In the genomic region with DNA sequence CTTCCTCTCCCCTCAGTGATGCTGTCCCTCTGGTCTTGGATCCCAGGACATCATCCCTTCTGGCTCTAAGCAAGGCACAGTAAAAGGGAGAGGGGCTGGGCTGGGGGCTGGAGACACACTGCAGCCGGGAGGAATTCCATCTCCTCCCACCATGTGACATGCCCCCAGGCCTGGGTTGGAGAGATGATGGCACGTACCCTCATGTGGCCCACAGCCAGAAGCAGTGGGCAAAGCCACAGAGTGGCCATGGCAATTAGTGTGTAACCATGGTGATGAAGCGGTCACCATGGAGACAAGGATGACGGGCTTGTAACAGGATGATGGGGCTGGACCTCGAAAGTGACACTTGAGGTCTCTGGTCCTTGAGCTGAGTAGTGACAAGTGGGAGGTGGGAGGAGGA, we compare ENCODE assay signal across 10 mouse cellular contexts. TPM values are rescaled to one million over a fixed set of nuclear protein-coding genes. Genes with fewer than 3 reads are reported as not detected.
A peak's percentile ranks its signal among the peaks of the same experiment; 100 is the strongest.
DNase-seq lines count a peak whose midpoint lies in the region; ATAC-seq and TF ChIP-seq lines count a peak whose summit lies in the region.
"Had no signal": no experiment of that assay in that cellular context is flagged by ENCODE, and none has a peak within 500 bp of the region (broad histone marks: within the 10 kb centered on the region; RNA-seq: fewer than 3 reads in every experiment).

No protein-coding gene starts in this region.

- H3K4me3 ChIP-seq in forebrain, postnatal 0 days (ENCODE audit: low read depth, low read length) = no peak overlapping the region
- no peak overlapping the region for H3K4me3 ChIP-seq in neural tube, embryonic 12.5 days
- H3K4me3 ChIP-seq: lung, embryonic 15.5 days had no signal

- TF ChIP-seq CTCF in forebrain, postnatal 0 days (IDR thresholded peaks at IDR 0.05; ENCODE audit: low read depth) = no peak

- 20% methylated on average over 5 of the region's 5 CpGs for WGBS in forebrain, postnatal 0 days
- WGBS in neural tube, embryonic 12.5 days = 30% methylated on average over 5 of the region's 5 CpGs

- no peaks in the 10 kb centered on the region for H3K27me3 ChIP-seq in forebrain, postnatal 0 days (ENCODE audit: insufficient read depth, low read length)
- no peaks in the 10 kb centered on the region for H3K27me3 ChIP-seq in neural tube, embryonic 12.5 days (replicated peaks)
- H3K27me3 ChIP-seq: lung, embryonic 15.5 days; Patski had no signal

- H3K9ac ChIP-seq in forebrain, postnatal 0 days = no peak overlapping the region
- H3K9ac ChIP-seq in neural tube, embryonic 12.5 days = no peak overlapping the region
- H3K9ac ChIP-seq: lung, embryonic 15.5 days had no signal

- 0 out of 2 replicates have a peak overlapping the region, but pooled peaks have one; percentile 21 for H3K27ac ChIP-seq in forebrain, postnatal 0 days (ENCODE audit: low read depth, low read length)
- no peak overlapping the region for H3K27ac ChIP-seq in neural tube, embryonic 12.5 days
- H3K27ac ChIP-seq: lung, embryonic 15.5 days had no signal

- peak; percentile 45 to 75 for DNase-seq in left cerebral cortex, postnatal 10 days (ENCODE audit: extremely low spot score in 1 of 2, low spot score in 2 of 2)
- DNase-seq in left cerebral cortex, postnatal 25 days (ENCODE audit: low spot score in 2 of 2) = no peak
- DNase-seq in embryo, embryonic 10.5 days (ENCODE audit: low spot score) = peak; percentile 52
- DNase-seq in forebrain, postnatal 0 days = peak; percentile 68
- no peak for DNase-seq in frontal cortex, postnatal 25 days (ENCODE audit: low spot score in 2 of 2)
- DNase-seq in adrenal gland, postnatal 10 days = no peak

- peak; percentile 60 for ATAC-seq in forebrain, postnatal 0 days
- peak; percentile 69 for ATAC-seq in neural tube, embryonic 12.5 days (ENCODE audit: low FRiP score, low read depth)
- ATAC-seq: Patski had no signal

- intact Hi-C loops in left cerebral cortex, postnatal 10 days (cut with DNase I) = loop anchor here (5.0 kb wide), 1 partner anchor 34 kb away; no protein-coding TSS in a partner anchor
- intact Hi-C loops in left cerebral cortex, postnatal 25 days (cut with DNase I) = no loop called here

- H3K4me1 ChIP-seq in forebrain, postnatal 0 days (ENCODE audit: insufficient read depth) = no peaks in the 10 kb centered on the region
- H3K4me1 ChIP-seq in neural tube, embryonic 12.5 days = peaks cover 24% of the 10 kb centered on the region

- H3K36me3 ChIP-seq in forebrain, postnatal 0 days (ENCODE audit: insufficient read depth) = peaks cover 31% of the 10 kb centered on the region
- H3K36me3 ChIP-seq in neural tube, embryonic 12.5 days = peaks cover 43% of the 10 kb centered on the region

- no peak overlapping the region for H3K4me2 ChIP-seq in forebrain, postnatal 0 days (ENCODE audit: low read depth)
- H3K4me2 ChIP-seq in neural tube, embryonic 12.5 days (replicated peaks) = no peak overlapping the region
- H3K4me2 ChIP-seq: lung, embryonic 15.5 days had no signal

- H3K9me3 ChIP-seq in forebrain, postnatal 0 days (ENCODE audit: low read length) = no peaks in the 10 kb centered on the region
- H3K9me3 ChIP-seq in neural tube, embryonic 12.5 days = no peaks in the 10 kb centered on the region
- H3K9me3 ChIP-seq: lung, embryonic 15.5 days had no signal

RNA-seq across cellular contexts. Expression of a gene that starts 13.6 kb away (rescaled TPM):
- not detected for total RNA-seq in left cerebral cortex, postnatal 10 days (2021)
- under 1 TPM; 0.25 to 0.34 TPM for total RNA-seq in left cerebral cortex, postnatal 25 days (2021)
- total RNA-seq in forebrain, postnatal 0 days (2014; rRNA removed) = not detected in 2 replicates
- not detected in 2 replicates for polyA plus RNA-seq in forebrain, postnatal 0 days (2015; fragmentation: Nextera tagmentation; extraction: Ambion mirVana)
- polyA plus RNA-seq in neural tube, embryonic 12.5 days (2016; fragmentation: Nextera tagmentation; extraction: Ambion mirVana) = not detected in 2 replicates
- total RNA-seq in adrenal gland, postnatal 10 days (2021) = not detected
- total RNA-seq: hematopoietic stem cell, adult 5-6 weeks had no signal
- polyA plus RNA-seq: lung, embryonic 15.5 days; Patski had no signal

RNA-seq across cellular contexts. Expression of a gene that starts 48.4 kb away (rescaled TPM):
- 10 to 100 TPM; 82.6 to 89.0 TPM for total RNA-seq in left cerebral cortex, postnatal 10 days (2021)
- 10 to 100 TPM; 54.9 to 70.7 TPM for total RNA-seq in left cerebral cortex, postnatal 25 days (2021)
- total RNA-seq in forebrain, postnatal 0 days (2014; rRNA removed) = 106 and 129 TPM in 2 replicates
- polyA plus RNA-seq in forebrain, postnatal 0 days (2015; fragmentation: Nextera tagmentation; extraction: Ambion mirVana) = 28.2 and 34.3 TPM in 2 replicates
- polyA plus RNA-seq in neural tube, embryonic 12.5 days (2016; fragmentation: Nextera tagmentation; extraction: Ambion mirVana) = 58.9 and 61.6 TPM in 2 replicates
- total RNA-seq in adrenal gland, postnatal 10 days (2021) = 10 to 100 TPM; 54.5 to 63.9 TPM

Comparison
In these comparisons a context has a peak if more than half of its experiments do, and no peak if none do; other contexts are left out.
1. DNase-seq: peak in left cerebral cortex, postnatal 10 days (2 of 2), embryo, embryonic 10.5 days (single experiment) and forebrain, postnatal 0 days (single experiment); none in left cerebral cortex, postnatal 25 days (0 of 2), frontal cortex, postnatal 25 days (0 of 2) and adrenal gland, postnatal 10 days (single experiment).